Mouse (Mus musculus): ENCODE data around the gene Rasl10a. TPM values are rescaled to one million over a fixed set of nuclear protein-coding genes. Genes with fewer than 3 reads are reported as not detected.

The Rasl10a gene
- polyA plus RNA-seq, 1 experiment from 2014 or later = 0.84 TPM

DNA sequence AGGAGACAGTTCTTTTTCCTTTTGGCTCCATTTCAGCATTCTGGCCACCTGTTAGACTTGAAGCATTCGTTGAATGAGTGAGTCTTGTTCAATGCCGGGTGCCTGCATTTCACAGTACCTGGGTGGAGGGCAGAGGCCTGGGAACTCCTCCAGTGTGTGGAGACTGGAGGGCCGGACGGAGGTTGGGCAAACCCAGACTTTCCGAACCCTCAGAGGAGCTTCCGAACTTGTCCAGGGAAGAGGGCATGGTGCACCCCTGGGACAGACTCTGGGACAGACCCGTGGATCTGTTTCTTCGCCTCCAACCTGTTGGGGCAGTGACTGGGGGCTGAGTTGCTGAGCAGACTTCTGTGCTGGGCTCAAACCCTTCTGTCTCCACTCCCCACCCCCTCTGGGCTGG lies 864 bp upstream of the Rasl10a start:
- no peak overlapping the region for H3K27ac ChIP-seq
- H3K9me3 ChIP-seq = no peaks in the 10 kb centered on the region
- peaks cover 74% of the 10 kb centered on the region for H3K27me3 ChIP-seq (ENCODE audit: insufficient read depth, poor library complexity, severe bottlenecking)
- DNase-seq (ENCODE audit: low spot score) = no peak
- peaks cover 61% of the 10 kb centered on the region for H3K4me1 ChIP-seq (replicated peaks)
- no peak overlapping the region for H3K4me3 ChIP-seq
- no peaks in the 10 kb centered on the region for H3K36me3 ChIP-seq
- WGBS = 46% methylated on average over 8 of the region's 8 CpGs

DNA sequence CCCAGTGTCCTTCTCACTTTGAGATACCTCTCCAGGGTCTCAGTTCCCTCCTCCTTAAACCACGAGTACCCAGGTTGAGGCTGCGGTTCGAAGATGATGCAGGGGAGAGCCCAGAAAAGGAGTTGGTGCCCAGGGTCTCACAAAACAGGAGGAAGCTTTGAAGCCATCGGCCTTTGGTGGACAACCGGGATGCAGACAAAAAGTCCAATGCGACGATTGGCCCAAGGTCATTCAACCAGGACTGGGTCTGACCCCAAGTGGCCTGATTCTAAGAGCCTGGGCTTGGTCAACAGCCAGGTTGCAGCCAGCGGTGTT lies 430 bp upstream of the Rasl10a start:
- 13% methylated on average over 8 of the region's 8 CpGs for WGBS
- Histone ChIP-seq H3K27ac (0 out of 2 replicates have a peak overlapping the region, but pooled peaks have one; percentile 26), H3K4me1 (replicated peaks) (peaks cover 65% of the 10 kb centered on the region), H3K27me3 (ENCODE audit: insufficient read depth, poor library complexity, severe bottlenecking) (peaks cover 78% of the 10 kb centered on the region), H3K4me3 (peak overlapping the region; percentile 56), H3K9me3 (no peaks in the 10 kb centered on the region), H3K36me3 (no peaks in the 10 kb centered on the region)
- no peak for DNase-seq (ENCODE audit: low spot score)

DNA sequence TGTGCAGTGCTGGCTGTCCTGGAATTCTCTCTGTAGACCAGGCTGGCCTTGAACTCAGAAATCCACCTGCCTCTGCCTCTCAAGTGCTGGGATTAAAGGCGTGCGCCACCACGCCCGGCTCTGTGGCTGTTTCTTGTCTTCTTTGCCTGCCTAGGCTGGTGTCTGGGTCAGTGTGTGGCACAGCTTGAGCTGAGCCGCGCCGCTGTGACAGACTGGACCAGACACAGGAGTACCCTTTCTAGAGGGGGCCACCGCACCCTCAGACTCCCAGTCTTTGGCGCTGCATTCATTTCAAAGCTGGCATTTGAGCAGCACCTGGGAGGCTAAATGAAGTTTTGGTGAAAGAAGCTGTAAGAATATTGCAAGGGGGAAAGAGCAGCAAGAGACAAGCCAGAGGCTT lies 855 bp downstream of the Rasl10a start:
- no peaks in the 10 kb centered on the region for H3K9me3 ChIP-seq
- peak; percentile 14 for DNase-seq (ENCODE audit: low spot score)
- peaks cover 78% of the 10 kb centered on the region for H3K4me1 ChIP-seq (replicated peaks)
- no peaks in the 10 kb centered on the region for H3K36me3 ChIP-seq
- WGBS = 29% methylated on average over 9 of the region's 9 CpGs
- H3K27ac ChIP-seq = no peak overlapping the region
- peaks cover 91% of the 10 kb centered on the region for H3K27me3 ChIP-seq (ENCODE audit: insufficient read depth, poor library complexity, severe bottlenecking)
- H3K4me3 ChIP-seq = 0 out of 2 replicates have a peak overlapping the region, but pooled peaks have one; percentile 2

DNA sequence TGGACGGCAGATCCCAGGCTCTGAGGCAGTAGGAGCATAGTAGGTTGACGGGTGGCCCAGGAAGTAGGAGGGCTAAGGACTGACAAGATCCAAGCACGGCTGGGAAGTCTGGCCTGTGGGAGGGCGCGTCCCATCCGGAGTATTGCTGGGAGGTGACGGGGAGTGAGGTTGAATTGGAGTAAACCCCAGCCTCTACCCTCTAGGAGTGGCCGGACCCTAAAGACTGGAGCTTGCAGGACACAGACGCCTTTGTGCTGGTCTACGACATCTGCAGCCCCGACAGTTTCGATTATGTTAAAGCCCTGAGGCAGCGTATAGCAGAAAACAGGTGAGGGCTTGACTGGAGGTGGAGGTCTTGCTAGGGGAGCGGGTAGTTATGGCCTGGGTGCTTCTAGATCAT lies 1.3 kb downstream of the Rasl10a start:
- no peak overlapping the region for H3K27ac ChIP-seq
- no peaks in the 10 kb centered on the region for H3K9me3 ChIP-seq
- H3K4me3 ChIP-seq = peak overlapping the region; percentile 26
- WGBS = 27% methylated on average over 14 of the region's 14 CpGs
- H3K27me3 ChIP-seq (ENCODE audit: insufficient read depth, poor library complexity, severe bottlenecking) = peaks cover 96% of the 10 kb centered on the region
- H3K36me3 ChIP-seq = no peaks in the 10 kb centered on the region
- peak; percentile 27 for DNase-seq (ENCODE audit: low spot score)
- H3K4me1 ChIP-seq (replicated peaks) = peaks cover 83% of the 10 kb centered on the region

DNA sequence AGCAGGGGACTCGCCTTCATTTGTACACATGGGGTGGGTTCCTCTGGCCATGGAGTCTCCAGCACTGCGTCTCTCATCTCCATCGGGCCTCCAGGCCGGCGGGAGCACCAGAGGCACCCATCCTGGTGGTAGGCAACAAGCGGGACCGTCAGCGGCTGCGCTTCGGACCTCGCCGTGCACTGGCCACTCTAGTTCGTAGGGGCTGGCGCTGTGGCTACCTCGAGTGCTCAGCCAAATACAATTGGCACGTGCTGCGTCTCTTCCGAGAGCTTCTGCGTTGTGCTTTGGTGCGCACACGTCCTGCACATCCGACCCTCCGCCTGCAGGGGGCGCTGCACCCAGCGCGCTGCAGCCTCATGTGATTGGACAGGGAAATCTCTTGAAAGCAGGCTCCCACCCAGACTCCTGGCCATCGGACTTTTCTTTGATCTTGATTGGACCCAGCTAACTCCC lies 1.8 kb downstream of the Rasl10a start:
- 8% methylated on average over 27 of the region's 27 CpGs for WGBS
- Histone ChIP-seq H3K27ac (no peak overlapping the region), H3K4me3 (peak overlapping the region; percentile 26), H3K4me1 (replicated peaks) (peaks cover 88% of the 10 kb centered on the region), H3K36me3 (no peaks in the 10 kb centered on the region), H3K27me3 (ENCODE audit: insufficient read depth, poor library complexity, severe bottlenecking) (peaks cover 100% of the 10 kb centered on the region), H3K9me3 (no peaks in the 10 kb centered on the region)
- peak; percentile 58 for DNase-seq (ENCODE audit: low spot score)

DNA sequence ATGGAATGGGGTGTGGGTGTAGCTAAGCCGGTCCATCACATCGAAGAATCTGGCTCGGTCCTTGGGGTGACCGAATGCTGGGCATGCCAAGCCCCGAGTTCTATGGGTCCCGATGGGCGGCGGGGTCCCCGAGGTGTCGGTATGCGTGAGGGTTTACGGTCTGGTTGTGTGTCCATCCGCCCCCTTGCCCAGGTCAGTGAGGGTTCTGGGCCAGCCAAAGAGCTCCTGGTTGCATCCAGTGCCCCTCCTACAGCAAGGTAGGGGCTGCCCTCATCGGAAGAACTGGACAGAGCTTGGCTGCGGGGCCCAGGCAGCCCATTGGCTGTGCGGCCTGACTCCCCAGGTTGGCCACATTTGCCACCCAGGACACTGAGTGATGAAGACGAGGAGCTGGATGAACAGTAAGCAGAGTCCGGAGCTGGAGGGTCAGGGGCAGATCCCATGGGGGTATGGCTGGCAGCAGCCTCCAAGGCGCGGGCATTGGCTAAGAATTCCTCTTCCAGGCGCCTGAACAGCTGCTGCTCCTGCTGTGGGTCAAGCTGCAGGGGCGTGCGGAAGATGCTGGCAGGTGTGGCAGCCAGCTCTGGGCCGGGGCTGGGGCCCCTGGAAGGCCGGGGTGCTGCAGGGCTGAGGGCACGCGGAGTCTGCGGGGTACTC lies 3.0 kb downstream of the Rasl10a start:
- Histone ChIP-seq H3K4me3 (peak overlapping the region; percentile 51), H3K4me1 (replicated peaks) (peaks cover 89% of the 10 kb centered on the region), H3K9me3 (no peaks in the 10 kb centered on the region), H3K36me3 (no peaks in the 10 kb centered on the region), H3K27me3 (ENCODE audit: insufficient read depth, poor library complexity, severe bottlenecking) (peaks cover 91% of the 10 kb centered on the region), H3K27ac (0 out of 2 replicates have a peak overlapping the region, but pooled peaks have one; percentile 17)
- peak; percentile 59 for DNase-seq (ENCODE audit: low spot score)
- WGBS = 43% methylated on average over 28 of the region's 28 CpGs

DNA sequence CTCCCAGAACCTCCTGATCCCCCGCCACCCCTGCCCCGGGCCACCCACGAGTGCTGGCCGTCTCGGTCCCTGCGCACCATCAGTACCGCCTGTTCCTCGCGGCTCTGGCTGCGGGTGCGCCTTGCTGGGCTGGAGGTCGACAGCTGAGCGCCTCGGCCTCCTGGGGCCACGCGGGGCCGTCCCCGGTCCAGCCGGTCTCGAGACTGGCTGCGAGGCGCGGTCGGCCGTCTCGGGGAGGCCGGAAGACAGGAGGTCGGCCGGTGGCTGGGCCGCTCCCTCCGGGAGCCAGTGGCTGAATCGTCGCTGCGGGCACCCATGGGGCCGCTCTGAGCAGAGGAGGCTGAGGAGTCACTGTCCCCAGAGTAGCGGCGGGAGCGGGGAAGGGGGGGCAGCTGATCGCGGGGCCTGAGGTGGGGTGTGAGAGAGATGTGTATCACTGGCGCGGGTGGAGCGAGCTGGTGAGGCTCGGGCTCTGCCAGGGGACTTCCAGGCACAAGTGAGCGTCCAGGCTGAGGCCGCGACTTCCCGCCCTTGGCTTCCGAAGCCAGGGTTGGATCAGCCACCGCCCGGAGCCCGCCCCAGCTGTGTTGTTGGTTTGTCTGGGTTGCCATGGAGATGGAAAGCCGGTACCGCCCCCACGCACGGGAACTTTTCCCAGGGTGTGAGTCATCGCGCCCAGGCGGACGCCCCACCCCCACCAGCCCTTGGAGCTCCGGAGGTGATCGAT lies 3.6 kb downstream of the Rasl10a start:
- H3K27ac ChIP-seq = peak overlapping the region; percentile 76
- peak; percentile 87 for DNase-seq (ENCODE audit: low spot score)
- no peaks in the 10 kb centered on the region for H3K36me3 ChIP-seq
- H3K27me3 ChIP-seq (ENCODE audit: insufficient read depth, poor library complexity, severe bottlenecking) = peaks cover 84% of the 10 kb centered on the region
- peak overlapping the region; percentile 51 for H3K4me3 ChIP-seq
- H3K9me3 ChIP-seq = no peaks in the 10 kb centered on the region
- peaks cover 82% of the 10 kb centered on the region for H3K4me1 ChIP-seq (replicated peaks)
- WGBS = 1% methylated on average over 62 of the region's 62 CpGs

DNA sequence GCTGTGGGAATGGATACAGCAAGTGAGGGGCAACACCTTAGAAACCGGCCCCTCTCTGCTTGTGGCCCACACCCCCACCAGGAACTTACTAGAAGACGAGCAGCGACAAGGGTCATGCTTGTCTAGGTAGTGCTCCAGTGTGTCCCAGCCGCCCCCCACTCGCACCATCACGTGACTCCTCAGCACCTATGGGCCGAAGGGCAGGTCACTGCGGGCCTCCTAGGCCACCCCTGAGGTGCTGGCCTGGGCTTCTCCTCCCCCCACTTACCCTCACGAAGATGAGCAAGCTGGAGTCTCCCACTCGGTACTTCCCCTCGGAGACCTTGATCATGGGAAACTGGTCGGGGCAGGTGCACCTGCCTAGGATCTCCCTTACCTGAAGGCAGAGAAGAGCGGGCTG lies 4.4 kb downstream of the Rasl10a start:
- WGBS = 10% methylated on average over 13 of the region's 13 CpGs

DNA sequence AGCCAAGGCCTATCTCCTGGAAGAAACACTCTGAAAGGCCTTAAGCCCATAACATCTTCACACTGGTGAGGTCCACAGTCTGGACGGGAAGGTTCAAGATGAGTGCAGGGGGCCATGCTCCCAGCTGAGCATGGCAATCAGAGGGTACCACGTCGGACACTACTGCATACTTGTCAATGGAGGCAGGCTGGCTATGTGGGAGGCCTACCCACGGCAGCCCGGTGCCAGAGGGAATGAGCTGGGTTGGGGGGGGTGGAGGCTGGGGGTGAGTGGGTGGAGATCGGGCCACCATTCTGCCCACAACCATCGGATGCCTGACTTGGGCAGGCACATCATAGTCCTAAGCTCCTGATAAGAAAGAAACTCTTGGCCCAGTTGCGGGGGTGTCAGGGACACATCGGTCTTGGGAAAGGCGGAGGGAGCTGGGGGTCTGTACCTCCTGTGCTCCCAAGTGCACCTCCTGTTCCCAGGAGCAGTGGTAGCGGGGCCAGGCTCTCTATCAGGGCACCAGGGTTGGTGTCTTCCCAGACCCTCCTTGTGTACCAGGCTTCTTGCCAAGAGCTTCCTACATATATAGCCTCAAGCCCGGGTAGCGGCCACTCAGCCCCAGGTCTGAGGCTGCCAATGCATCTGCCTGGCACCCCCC lies 5.1 kb downstream of the Rasl10a start:
- H3K4me1 ChIP-seq (replicated peaks) = peaks cover 68% of the 10 kb centered on the region
- H3K27ac ChIP-seq = no peak overlapping the region
- DNase-seq (ENCODE audit: low spot score) = no peak
- 60% methylated on average over 13 of the region's 13 CpGs for WGBS
- H3K9me3 ChIP-seq = no peaks in the 10 kb centered on the region
- H3K4me3 ChIP-seq = peak overlapping the region; percentile 51; the same call in 1 of the 2 replicates
- H3K27me3 ChIP-seq (ENCODE audit: insufficient read depth, poor library complexity, severe bottlenecking) = peaks cover 70% of the 10 kb centered on the region
- peaks cover 7% of the 10 kb centered on the region for H3K36me3 ChIP-seq

More for the DNA sequence above, 4.4 kb downstream of the Rasl10a start:
- peak overlapping the region; percentile 76; the same call in 1 of the 2 replicates for H3K27ac ChIP-seq
- H3K4me3 ChIP-seq = peak overlapping the region; percentile 51
- H3K36me3 ChIP-seq = peaks cover under 1% of the 10 kb centered on the region; the same call in 1 of the 2 replicates
- H3K4me1 ChIP-seq (replicated peaks) = peaks cover 75% of the 10 kb centered on the region
- H3K27me3 ChIP-seq (ENCODE audit: insufficient read depth, poor library complexity, severe bottlenecking) = peaks cover 76% of the 10 kb centered on the region
- peak; percentile 20 for DNase-seq (ENCODE audit: low spot score)
- no peaks in the 10 kb centered on the region for H3K9me3 ChIP-seq

DNA sequence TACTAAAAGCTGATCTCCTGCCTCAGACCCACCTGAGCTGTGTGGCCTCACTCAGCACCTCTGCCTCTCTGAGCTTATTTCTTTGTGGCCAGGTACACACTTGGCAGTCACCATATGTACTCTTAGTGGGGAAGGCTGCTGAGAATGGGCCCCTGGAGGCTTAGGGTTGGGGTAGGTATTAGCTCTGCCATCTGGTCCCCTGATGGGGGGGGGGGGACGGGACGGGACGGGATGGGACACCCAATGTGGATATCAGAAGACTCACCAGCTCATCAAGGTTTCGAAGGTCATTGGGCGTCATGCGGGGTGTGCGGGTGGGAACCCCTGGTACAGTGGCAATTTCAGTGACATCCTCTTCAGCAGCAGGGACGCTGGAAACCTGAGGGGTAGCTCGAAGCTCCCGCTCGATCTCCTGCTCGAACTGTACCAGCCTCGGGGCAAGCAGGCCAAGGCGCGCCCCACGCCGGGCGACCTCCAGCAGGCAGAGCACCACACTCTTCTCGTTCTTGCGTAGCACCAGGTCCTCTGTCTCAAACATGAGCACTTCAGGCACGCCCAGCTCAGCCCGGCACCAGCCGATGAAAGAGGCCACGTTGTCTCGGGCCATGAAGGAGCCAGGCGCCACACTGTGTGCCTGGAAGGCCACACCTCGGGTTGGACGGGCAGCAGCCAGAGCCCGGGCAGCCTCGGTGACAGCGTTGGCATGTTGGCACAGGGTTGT lies 5.8 kb downstream of the Rasl10a start:
- H3K4me3 ChIP-seq = peak overlapping the region; percentile 69
- 0 out of 2 replicates have a peak overlapping the region, but pooled peaks have one; percentile 16 for H3K27ac ChIP-seq
- WGBS = 49% methylated on average over 31 of the region's 31 CpGs
- H3K4me1 ChIP-seq (replicated peaks) = peaks cover 63% of the 10 kb centered on the region
- peak; percentile 8 for DNase-seq (ENCODE audit: low spot score)
- H3K9me3 ChIP-seq = no peaks in the 10 kb centered on the region
- peaks cover 62% of the 10 kb centered on the region for H3K27me3 ChIP-seq (ENCODE audit: insufficient read depth, poor library complexity, severe bottlenecking)
- H3K36me3 ChIP-seq = peaks cover 14% of the 10 kb centered on the region

DNA sequence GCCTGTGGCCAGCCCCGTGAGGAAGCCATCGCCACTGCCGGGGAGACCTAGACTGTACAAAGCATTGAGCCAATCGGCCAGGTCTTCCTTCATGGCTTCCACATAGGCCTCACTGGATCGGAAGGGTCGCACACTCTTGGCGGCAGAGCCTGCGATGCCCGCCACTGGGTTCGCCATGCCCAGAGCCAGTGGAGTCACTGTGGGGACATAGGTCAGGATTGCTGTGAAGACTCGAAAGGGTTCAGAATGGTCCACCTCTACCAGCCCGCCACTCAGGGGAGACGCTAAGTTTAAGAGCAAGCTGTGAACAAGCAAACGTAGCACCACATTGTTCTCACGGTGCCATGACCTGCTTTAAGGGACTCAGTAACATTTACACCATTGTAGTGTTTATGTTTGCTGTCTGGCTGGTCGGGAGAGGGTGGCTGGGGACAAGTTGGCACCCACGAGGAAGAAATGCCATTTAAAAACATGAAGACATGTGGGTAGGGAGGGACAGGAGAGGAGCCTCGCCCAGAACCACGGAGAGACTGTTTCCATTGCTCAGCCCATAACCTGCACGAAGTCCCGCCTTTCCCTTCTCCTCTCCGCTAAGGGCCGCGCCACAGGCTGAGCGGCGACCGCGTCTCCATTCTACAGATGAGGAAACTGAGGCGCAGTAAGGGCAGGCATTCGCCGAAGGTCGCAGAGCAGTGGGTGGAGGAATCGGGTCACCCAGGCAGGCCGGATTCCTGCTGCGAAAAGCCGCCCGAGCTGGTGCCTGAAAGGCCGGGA lies 6.5 kb downstream of the Rasl10a start:
- 15% methylated on average over 38 of the region's 38 CpGs for WGBS
- Histone ChIP-seq H3K36me3 (peaks cover 22% of the 10 kb centered on the region), H3K4me3 (peak overlapping the region; percentile 69), H3K27ac (peak overlapping the region; percentile 87), H3K27me3 (ENCODE audit: insufficient read depth, poor library complexity, severe bottlenecking) (peaks cover 55% of the 10 kb centered on the region), H3K4me1 (replicated peaks) (peaks cover 55% of the 10 kb centered on the region), H3K9me3 (no peaks in the 10 kb centered on the region)
- peak; percentile 23 for DNase-seq (ENCODE audit: low spot score)

Measured in hindbrain, embryonic 10.5 days (tissue).